Mouse (Mus musculus): ENCODE data around the gene Cltc.

- TF ChIP-seq CTCF (conservative IDR thresholded peaks at IDR 0.05; ENCODE audit: low read length) (no peak), POU5F1 (IDR thresholded peaks at IDR 0.05; ENCODE audit: borderline replicate concordance, low read length) (no peak)
These were observed 107.8 kb downstream of the Cltc start for GRCm38 (mm10) chr11:86649542-86649941.

Measured in E14TG2a.4 (cell line).